Mouse (Mus musculus) gastrocnemius, adult 8-10 months (tissue): Measurements from ENCODE around the gene Cdk1. TPM values are rescaled to one million over a fixed set of nuclear protein-coding genes. Genes with fewer than 3 reads are reported as not detected.
A peak's percentile ranks its signal among the peaks of the same experiment; 100 is the strongest.

Source experiments
- DNase-seq, 2 experiments: peaks; one replicate each; pipeline ENCODE4 v3.0.0; 2022; ENCODE audit warnings: low spot score in 2 of 2
- total RNA-seq, 4 experiments: library from RNA; stranded (reverse); gene quantifications; 2 replicates each; pipeline ENCODE4 v1.2.4; 2022

Cdk1 gene
- total RNA-seq, 4 experiments from 2014 or later = not detected

DNA sequence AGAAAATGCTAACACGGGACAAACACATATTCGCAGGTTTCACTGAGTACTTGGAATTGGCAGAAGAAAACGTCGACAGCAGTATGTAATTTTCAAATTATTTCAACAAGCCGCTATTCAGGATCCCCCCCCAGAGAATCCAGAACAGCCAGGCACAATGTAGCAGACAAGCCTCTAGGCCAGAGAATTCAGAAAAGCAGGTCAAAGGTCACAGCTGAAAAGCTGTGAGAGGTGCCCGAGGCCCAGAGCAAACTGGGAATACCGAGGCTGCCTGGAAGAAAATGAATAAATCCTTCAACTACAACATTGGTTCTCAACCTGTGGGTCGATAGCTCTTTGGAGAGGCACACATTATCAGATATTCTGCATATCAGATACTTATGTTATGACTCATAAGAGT lies 4.5 kb downstream of the Cdk1 start:
- DNase-seq = no peak

DNA sequence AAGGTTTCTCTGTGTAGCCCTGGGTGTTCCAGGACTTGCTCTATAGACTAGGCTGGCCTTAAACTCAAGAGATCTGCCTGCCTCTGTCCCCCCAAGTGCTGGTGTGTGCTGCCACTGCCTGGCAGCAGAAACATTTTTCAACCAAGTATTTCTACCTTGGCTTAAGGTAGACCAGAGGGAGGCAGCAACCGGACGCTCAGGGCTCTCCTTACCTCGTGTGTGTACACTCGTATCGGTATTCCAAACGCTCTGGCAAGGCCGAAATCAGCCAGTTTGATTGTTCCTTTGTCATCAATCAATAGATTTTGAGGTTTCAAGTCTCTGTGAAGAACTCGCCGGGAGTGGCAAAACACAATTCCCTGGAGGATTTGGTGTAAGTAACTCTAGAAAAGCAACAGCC lies 10.4 kb downstream of the Cdk1 start:
- no peak for DNase-seq

DNA sequence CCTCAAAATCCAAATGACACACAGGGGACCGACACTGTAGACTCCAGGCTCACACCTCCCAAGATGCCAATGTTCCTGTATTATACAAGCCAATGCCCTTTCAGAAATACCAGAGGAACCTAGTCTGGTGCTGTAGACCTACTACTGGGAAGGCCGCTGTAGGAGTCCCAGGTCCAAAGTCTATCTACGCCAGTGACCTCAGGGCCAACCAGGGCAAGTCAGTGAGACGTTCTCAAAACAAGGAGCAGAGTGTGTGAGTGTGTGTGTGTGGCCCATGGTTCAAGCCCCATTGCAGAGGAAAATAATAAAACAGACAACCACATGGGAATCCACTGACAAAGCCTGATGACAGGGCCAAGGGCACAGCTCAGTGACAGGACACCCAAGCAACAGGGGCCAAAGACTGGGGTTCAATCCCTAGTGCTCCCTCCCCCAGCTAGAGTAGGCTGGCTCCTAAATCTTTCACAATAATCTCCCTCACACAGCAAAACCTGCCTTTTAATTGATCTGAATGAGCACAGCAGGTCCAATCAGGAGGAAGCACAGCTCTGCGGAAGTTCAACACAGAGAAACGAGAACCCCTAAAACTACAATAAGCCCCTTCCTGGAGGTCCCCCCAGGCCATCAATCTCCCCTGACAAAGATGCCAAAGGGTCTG lies 11.0 kb downstream of the Cdk1 start:
- DNase-seq = no peak

DNA sequence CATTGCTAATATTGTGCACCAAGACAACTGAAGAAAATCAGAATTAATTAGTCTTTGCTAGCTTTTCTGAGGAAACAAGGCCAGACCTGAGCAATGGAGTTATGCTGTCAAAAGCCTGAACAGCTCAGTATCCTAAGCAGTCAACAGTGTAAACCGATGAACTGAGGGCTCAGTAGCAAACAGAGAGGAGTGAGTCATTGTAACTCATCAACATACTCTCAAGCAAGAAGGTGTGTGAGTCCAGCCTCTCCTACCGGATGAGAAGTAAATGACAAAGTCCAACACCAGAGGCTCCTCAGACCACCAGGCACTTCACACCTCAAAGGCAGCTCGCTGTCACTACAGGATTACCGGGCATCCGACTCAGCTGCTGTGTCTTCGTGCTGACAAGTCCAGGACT lies 12.7 kb downstream of the Cdk1 start:
- no peak for DNase-seq

DNA sequence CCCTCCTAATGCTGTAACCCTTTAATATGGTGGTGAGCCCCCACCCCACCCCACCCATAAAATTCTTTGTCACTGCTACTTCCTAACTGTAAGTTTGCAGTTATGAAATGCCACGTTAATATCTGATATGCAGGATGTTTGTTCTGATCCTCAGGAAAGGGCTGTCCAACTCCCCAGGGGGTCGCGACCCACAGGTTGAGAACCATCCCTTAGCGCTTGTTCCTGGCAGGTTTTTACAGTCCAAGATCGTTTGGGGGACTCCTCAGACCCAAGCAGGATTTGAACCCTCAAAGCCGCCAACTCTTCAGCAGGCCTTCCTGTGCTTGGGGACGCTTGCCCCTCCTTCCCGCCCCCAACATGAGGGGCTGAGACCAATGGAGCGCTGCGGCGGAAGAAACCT lies 16.5 kb downstream of the Cdk1 start:
- no peak for DNase-seq

DNA sequence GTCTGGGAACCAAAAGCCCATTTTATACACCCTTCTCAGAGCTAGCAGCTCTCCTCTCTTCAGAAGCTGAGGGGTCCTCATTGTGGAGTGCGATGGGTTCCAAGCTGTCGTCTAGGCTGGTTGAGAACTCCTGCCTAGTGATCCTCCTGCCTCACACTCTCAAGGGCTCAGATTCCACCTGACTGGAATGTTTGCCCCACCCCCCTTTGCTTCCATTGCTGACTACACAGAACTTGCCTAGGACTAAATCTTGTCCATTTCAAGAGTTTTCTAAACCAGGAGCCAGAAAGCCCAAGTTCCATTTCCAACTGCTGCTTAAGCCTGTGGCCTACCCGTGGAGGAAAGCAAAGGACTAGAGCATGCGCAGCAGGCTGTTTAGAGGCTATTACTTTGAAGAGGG lies 17.1 kb downstream of the Cdk1 start:
- no peak for DNase-seq

DNA sequence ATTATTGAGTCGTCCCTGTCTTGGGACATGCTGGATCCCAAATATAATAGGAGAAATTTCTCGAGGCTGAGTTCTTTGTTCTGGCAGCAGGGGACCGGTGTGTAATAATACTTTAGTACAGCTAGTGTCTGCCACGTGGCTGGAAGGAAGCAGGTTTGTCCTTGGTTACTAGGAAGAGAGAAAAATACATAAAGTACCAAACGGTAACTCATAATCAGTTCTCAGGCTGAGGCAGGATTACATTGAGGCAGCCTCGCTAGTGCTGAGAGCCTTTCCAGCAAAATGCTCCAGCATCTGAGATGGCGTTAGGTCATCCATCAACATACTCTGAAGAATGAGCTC lies 17.6 kb downstream of the Cdk1 start:
- DNase-seq = no peak

DNA sequence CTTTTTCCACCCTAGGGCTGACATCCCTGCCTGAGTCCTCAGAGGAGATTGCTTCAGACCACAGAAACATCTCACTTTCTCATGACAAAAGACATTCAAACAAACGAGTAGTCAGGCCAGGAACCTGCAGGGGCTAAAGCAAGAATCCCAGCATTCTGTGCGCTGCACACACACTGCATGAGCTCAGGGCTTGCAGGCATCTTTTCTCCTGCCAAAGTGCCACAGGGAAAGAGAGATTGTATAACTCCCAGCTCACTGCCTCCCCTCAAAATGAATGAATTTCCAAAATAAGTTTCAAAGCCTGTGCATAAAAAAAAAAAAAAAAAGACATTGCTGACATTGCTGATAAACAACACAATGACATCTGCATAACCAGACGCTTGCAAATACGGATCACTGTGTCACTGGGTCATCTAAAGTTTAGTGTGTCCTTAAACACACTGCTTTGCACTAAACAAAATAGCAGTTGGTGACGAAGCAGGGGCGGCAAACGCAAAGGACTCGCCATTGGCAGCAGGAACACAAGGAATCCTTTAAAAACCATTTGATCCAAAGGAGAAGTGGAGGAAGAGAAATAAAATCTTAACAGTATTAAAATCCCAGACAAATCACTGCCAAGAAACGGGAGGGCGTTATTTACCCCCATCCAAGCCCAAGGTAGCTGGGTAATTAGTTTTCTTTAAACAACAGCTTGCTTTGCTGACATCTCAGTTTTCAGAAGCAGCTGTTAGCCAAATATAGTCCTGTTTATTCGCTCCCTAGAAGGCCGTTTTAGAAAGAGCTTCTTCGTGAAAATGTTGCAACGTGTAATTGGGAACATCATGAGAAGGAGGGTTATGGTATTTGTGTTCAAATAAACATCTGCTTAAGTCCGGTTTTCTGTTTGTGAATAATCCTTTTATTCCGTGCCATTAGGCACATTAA lies 18.2 kb downstream of the Cdk1 start:
- DNase-seq = no peak

DNA sequence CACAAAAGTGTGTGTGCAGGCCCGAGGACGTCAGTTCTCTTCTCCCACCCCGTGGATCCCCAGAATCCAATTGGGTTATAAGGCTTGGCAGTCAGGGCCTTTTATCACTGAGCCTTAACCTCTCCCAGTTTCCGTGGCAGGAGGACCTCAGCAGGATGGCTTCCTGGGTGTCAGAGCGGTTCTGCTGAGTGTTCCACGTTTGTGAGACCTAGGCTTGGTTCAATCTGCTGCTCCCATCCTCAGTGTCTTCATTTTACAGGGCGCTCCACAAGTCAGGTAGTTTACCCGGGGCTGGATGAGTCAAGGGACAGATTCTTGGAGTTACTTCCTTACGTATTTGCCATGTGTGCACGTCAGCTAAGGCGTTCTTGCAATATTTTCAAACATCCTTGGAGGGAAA lies 19.5 kb downstream of the Cdk1 start:
- no peak for DNase-seq

DNA sequence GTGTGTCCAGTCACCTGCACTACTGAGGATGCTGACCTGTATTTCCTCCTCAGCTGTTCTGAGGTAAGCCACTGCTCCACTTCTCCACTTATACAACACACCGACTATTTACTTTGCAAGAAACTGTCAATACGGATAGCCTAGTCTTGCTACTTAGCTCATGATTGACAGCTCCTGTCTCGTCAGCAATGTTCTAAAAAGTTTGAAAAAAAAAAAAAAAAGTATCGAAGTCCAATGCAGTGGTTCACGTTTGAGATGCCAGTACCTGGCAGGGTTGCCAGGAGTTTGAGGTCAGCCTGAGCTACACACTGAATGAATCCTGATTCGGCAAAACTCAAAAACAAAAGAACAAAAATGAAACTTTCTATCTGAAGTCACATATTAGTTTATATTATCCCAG lies 21.5 kb downstream of the Cdk1 start:
- DNase-seq = no peak

DNA sequence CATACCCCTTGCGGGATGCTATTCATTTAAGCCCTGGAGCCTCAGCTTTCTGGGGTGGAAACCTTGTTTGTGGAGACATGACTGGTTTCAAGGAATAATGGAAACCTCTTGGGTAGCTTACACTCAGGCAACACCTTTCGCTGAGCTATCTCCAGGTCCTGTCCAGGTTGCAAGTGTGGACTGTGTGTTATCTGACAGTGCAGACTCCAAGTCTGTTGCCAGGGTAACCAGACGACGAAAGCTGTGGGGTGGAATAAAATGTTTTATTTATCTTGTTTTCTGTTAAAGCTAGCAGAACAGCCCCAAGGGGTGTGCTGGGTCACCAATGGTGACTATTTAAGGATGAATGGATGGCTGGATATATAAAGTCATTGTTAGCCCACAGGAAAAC lies 24.1 kb downstream of the Cdk1 start:
- DNase-seq = no peak

DNA sequence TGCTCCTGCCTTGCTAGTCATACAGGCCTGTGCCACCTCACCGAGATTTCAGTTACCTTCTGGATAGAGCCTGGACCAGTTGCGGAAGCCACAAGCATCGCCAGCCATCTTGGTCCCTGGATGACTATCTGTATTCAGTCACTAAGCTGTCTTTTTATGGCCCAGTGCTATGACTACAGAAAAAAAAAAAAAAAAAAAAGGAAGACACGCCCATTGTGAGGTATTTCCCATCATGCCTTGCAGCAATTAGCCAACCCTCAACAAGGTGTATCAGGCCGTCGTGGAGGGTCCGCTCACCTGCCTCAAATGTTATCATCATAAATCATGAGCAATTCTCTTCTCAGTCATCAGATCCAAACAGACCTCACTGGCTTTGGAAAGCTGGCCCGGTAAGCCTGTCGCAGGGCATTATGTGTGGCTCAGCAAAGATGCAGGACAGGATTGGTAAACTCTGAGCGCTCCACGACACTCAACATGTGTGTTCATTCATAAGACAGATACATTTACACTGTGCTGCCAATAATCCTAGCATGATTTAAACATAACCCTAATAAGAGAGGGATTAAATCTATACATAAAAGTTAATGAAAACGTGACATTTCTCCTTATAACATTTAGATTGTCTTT lies 24.6 kb downstream of the Cdk1 start:
- DNase-seq = no peak

DNA sequence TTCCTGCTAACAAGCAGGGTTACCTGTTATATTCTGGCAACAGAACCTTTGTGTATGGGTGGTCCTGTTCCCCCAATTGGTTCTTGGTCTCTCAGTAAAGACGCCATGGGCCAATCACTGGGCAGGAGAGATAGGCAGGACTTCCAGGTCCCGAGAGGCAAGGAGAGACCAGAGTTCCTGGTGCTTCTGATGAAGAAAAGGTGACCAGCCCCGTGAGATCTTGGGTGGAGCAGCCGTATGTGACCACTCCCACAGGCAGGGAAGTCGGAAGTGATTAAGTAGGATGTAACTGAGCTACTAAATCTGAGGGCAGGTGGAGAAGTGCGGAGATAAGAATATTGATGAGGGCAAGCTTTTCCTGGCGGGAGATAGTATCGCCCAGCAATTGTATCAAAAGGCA lies 25.4 kb downstream of the Cdk1 start:
- DNase-seq = no peak

DNA sequence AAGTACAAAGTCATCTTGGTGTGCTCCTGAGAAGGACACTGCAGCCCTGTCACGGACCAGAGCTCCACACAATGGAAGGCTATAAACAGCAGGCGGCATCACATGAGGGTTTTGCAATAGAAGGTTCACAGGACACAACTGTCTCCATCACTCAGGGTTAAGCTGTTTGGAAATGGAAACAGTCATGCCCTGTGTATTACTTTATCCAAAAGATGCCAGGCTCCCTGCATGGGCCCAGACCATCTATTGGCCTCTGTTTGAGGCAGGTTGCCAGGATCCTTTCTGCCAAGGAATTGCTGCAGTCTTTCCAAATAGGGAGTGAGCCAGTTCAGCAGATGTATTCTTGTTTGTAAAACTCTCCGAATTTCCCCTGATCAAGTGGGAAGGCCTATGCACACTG lies 26.3 kb downstream of the Cdk1 start:
- peak in 1 of 2 experiments; percentile 44 for DNase-seq

DNA sequence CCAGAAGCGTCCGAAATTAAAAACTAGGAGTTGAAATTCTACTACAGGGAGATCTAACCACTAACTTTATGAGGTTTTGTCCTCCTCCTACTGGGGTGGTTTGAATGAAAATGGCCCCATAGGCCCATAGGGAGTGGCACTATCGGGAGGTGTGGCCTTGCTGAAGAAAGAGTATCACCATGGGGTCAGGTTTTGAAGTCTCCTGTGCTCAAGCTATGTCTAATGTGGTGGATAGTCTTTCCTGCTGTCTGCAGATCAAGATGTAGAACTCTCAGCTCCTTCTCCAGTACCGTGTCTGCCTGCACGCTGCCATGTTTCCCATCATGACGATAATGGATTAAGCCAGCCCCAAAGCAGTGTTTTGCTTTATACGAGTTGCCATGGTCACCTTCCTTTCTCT lies 27.9 kb downstream of the Cdk1 start:
- no peak for DNase-seq

DNA sequence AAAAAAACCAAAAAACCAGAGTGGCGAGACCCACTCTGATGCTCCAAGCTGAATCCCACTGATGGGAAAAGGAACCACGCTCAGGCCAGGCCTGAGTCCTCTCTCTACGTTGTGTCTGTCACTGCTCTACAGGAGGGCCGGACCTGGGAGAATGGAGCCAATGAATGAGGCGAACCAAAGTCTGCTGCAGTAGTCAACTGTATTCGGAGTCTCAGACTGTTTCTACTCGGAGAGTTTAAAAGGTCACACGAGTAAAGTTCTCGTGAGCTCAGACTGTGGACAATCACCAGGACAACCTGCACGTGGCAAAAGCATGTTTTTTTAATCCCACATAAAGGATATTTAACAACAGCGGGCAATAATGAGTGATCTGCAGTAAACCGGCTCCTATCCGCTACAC lies 28.8 kb downstream of the Cdk1 start:
- DNase-seq = no peak

DNA sequence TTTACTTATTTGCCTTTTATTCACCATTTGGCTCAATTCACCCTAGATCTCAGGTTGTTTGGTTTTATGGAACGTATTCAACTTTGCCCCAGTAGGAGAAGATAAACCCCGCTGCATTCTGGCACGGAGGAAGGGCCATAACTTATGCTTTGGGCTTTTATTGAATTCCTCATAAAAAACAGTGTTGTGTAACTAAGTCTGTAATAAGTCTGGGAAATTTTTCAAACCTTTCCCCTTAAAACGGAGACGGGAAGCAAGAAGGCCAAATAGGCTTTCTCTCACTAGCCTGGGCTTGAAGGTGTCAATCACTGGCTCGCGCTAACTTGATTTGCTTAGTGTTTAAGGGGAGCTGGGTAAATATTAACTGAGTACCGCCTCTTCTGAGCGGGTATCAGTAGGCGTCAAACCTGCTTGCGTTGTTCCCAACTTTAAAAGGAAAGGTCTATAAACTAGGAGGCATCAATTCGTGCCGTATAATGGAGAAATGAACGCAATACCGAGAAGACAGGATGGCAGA lies 31.2 kb downstream of the Cdk1 start:
- DNase-seq = no peak

DNA sequence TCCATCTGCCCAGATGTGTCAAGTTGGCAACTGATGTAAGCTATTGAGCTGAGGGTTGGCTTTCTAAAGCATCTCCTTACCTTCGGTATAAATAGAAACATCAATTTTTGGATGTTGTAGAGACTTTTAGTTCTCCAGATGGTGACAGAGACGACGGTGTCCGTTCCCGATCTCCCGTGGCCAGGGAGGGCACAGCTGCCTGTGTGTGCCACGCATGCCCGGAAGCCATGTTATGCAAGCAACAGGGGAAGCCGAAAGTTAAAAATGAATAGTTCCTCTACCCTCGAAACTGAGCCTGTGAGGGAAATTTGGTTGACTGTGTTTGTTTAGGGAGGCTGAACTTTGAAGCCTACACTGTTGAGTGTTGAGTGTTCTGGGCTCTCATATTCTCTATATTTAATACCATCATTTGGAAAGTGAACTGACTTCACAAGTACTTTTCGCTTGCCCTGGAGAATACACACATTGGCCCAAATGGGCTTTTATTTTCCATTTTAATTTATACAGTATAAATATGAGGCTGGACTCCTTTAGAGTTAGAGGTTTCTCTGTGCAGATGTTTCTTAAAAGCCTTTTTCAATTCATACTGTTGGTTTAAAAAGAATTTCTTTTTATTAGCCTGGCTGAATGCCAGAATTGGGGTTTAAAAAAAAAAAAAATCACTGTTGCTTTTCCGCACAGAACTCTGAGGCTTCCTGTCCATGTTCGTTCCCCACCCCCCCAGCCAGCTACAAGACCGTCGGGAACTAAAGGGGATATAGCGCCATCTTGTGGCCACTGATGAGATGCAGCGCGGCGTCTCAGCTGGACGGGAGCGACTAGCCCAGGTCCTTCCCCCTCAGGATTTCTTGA lies 31.8 kb downstream of the Cdk1 start:
- DNase-seq = peak; percentile 71 to 81

DNA sequence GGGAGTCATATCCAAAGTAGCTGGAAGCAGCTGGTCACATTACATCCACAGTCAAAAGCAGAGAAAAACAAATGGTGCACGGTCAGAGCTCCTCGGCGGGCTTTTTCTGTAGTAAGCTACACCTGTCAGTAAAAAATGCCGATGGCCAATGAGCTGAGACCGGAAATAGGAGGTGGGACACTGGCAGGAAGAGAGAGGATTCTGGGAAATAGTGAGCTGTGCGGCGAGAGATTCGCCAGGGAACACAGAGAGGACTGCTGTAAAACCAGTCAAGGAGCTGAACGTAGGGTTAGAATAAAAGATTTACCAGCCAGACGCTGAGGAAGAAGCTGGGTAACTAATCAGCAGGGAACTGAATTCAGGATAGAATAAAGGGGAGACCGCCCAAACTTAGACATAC lies 34.2 kb downstream of the Cdk1 start:
- no peak for DNase-seq

DNA sequence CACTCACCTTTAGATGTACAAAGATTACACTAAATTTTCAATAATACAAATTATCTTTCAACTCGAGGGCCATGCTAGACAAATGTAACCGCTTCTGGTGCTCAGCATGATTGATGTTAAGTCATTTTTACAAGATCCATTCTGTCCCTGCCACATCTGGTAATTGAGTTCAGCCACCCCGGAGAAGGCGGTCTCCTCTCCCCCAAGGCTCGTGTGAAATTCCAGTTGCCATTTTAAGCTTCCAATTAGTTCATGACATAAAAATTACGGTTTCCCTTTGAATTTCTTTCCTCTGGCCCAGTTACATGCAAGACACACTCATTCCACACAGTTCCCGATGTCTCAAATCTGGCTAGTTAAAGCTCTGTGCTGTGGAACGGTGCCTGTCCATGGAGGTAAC lies 38.8 kb downstream of the Cdk1 start:
- no peak for DNase-seq

DNA sequence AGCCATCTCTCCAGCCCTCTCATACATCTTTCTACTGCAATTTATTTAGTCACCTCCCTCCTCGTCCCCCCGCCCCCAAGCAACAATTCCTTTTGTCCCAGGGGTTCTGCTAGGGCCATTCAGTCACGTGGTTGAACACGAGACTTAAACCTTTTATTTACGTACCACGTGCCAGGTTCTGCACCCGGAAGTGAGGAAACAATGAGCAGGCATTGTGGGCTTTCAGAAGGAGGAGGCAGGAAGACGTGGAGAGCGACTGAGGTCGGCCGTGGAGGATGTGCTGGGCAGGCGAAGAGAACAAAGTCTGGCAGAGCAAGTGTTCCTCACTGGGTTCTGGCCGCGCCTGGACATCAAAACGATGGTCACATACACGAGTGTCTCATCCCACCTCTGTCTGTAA lies 40.9 kb downstream of the Cdk1 start:
- DNase-seq = no peak

DNA sequence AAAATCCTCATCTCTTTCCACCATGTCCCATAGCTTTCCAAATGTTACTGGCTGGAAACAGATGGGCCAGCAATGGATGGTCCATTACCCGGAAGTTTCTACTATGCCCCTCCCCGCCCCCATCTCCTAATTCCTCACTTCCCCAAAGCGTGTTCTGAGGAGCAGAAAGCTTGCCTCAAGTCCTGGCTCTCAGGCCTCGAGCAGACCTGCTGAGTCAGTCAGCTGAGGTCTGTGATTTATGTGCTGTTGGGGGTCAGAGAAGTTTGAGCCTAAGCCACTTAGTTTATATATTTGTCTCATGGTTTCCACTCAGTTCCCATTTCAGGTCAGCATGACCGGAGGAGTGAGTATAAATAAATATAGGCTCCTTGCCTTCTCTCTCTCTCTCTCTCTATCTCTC lies 43.6 kb downstream of the Cdk1 start:
- DNase-seq = peak in 1 of 2 experiments; percentile 57
